Mouse (Mus musculus) macrophage (primary cell): ENCODE measurements around the gene Ppil6. TPM values are rescaled to one million over a fixed set of nuclear protein-coding genes. Genes with fewer than 3 reads are reported as not detected.
"Not testable (repeated sequence)": the region's sequence is repeated elsewhere in the genome, so short reads cannot be mapped to it uniquely, and the experiment has no call there.

Experiments used
- H3K27ac ChIP-seq: fragments of 350-480 bp; formaldehyde crosslinking; 2 replicates; pipeline ENCODE4 v1.9.0; 2021
- H3K36me3 ChIP-seq: fragments of 350-480 bp; formaldehyde crosslinking; 2 replicates; pipeline ENCODE4 v1.9.0; 2021; ENCODE audit errors: inconsistent target
- H3K4me3 ChIP-seq: fragments of 350-480 bp; formaldehyde crosslinking; 2 replicates; pipeline ENCODE4 v1.9.0; 2021; ENCODE audit errors: inconsistent target
- H3K79me2 ChIP-seq: fragments of 350-480 bp; formaldehyde crosslinking; 2 replicates; pipeline ENCODE4 v1.9.0; 2021; ENCODE audit errors: inconsistent target
- WGBS: methylation state at CpG from one replicate; pipeline ENCODE4 v1.1.7; 2026; ENCODE audit warnings: inconsistent platforms; ENCODE audit not compliant: missing documents; 5-methylcytosine and 5-hydroxymethylcytosine counted together
- polyA plus RNA-seq: library from polyadenylated mRNA; stranded (reverse); fragments of 250-400 nt; gene quantifications from 3 replicates; pipeline ENCODE4 v1.2.4, GENCODE M21; 2018; ENCODE audit warnings: inconsistent platforms

The Ppil6 gene
- polyA plus RNA-seq, 1 experiment from 2014 or later: not detected

DNA sequence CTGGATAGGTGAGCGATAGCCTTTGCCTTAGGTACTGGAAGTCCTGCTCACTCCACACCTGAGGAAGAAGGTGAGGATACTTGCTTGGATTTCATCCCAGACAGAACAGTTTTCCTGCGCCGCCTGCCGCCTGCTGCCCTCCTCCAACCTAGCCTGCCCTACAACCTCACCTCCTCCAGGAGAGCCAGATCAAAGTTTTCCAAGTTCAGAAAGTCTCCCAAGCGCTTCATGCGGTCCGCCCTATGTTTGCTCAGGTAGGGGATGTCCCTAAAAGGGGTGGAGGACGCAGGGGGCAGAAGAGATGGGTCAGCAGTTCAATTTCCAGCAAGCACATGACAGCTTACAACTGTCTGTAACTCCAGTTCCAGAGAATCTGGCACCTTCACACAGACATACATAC is 945 bp upstream of the Ppil6 start:
- peaks cover 37% of the 10 kb centered on the region for H3K36me3 ChIP-seq
- 64% methylated on average over 8 of the region's 8 CpGs for WGBS
- H3K27ac ChIP-seq: no peak overlapping the region
- no peaks in the 10 kb centered on the region for H3K79me2 ChIP-seq
- H3K4me3 ChIP-seq: peak overlapping the region; percentile 52

DNA sequence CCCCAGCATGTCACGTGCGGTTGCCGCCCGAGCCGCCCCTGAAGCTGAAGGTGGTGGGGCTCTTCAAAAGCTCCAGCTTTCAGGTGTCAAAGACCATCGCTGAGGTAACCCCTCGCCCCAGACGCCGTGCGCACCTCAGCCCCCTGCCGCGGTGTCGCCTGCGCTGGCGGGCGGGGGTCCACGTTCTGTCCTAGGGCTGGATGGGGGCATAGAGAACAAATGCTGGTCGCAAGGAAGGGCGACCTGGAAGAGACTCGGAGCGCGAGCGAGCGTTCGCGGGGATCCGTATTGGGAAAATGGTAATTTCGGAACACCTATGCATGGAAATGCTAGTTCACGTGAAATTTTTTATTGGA is 257 bp downstream of the Ppil6 start:
- H3K79me2 ChIP-seq: no peaks in the 10 kb centered on the region
- 1% methylated on average over 29 of the region's 29 CpGs for WGBS
- no peak overlapping the region for H3K27ac ChIP-seq
- H3K4me3 ChIP-seq: peak overlapping the region; percentile 52
- peaks cover 25% of the 10 kb centered on the region for H3K36me3 ChIP-seq

DNA sequence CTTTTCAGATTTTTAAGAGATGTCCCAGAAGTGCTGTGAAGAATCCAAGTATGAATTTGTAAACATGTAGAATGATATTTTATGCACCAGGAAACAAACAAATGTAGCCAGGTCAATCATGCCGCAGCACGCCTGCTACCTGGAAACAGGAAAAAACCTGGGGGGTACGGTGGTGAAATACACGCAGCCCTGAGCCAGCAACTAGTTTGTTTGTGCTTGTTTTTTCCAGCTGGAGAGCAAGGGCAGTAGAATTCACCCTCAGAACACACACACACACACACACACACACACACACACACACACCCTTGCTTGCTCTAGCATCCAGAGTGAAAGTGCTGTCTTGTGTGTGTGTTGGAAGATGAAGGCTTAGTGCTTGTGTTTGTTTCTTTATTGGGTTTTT is 872 bp downstream of the Ppil6 start:
- H3K27ac ChIP-seq: no peak overlapping the region
- H3K79me2 ChIP-seq: no peaks in the 10 kb centered on the region
- H3K36me3 ChIP-seq: peaks cover 19% of the 10 kb centered on the region
- WGBS: 23% methylated on average over 4 of the region's 4 CpGs
- H3K4me3 ChIP-seq: peak overlapping the region; percentile 52; the same call in 1 of the 2 replicates

DNA sequence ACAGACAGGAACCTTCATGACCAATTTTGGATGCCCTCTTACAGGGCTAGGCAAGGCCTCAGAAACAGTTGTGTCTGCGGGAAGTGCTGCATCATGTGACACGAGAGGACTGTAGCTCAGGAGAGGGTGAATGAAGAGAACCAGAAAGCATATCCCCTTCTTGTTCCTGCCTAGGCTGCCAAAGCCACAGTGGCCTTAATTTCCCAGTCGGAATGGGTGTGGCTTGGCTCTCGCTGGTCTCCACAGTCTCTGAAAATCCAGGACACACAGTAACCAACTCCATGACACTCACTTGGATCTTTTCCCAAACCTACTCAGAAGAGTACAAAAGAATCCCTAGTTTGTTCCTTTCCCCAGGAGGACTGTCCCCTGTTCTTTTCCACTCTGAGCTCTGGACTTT is 10.7 kb downstream of the Ppil6 start:
- Histone ChIP-seq H3K36me3 (no peaks in the 10 kb centered on the region), H3K4me3 (no peak overlapping the region), H3K79me2 (no peaks in the 10 kb centered on the region), H3K27ac (no peak overlapping the region)
- WGBS: 56% methylated on average over 4 of the region's 4 CpGs

DNA sequence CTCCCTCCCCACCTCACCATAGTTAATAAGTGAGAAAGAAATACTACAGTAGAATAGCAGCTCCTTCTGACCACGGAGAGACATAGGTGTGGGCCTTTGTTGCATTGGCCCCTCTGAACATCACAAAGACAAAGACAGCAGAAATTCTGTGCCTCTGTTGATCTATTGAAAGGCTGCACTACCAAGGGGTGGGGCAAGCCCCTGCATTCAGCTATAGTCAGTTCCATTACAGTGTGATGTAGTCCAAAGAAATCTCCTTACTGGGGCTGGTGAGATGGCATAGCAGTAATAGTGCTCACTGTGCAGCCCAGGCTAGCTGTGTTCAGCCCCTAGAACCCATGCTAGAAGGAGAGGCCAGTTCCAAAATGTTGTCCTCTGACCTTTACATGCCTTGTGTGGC is 14.8 kb downstream of the Ppil6 start:
- no peak overlapping the region for H3K4me3 ChIP-seq
- no peaks in the 10 kb centered on the region for H3K36me3 ChIP-seq
- 88% methylated on average over 1 of the region's 1 CpGs for WGBS
- no peaks in the 10 kb centered on the region for H3K79me2 ChIP-seq
- no peak overlapping the region for H3K27ac ChIP-seq

DNA sequence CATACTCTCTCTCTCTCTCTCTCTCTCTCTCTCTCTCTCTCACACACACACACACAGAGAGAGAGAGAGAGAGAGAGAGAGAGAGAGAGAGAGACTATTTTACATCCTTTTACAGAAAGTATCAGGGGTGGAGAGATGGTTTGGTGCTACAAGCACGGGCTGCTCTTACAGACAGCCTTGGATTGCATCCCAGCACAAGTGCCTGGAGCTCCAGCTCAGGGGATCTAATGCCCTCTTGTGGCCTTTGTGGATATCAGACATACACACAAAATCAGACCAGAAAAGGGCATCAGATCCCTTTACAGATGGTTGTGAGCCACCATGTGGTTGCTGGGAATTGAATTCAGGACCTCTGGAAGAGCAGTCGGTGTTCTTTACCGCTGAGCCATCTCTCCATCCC is 15.2 kb downstream of the Ppil6 start:
- WGBS: 0% methylated on average over 3 of the region's 3 CpGs
- H3K79me2 ChIP-seq, H3K4me3 ChIP-seq, H3K36me3 ChIP-seq, H3K27ac ChIP-seq: not testable (repeated sequence)

DNA sequence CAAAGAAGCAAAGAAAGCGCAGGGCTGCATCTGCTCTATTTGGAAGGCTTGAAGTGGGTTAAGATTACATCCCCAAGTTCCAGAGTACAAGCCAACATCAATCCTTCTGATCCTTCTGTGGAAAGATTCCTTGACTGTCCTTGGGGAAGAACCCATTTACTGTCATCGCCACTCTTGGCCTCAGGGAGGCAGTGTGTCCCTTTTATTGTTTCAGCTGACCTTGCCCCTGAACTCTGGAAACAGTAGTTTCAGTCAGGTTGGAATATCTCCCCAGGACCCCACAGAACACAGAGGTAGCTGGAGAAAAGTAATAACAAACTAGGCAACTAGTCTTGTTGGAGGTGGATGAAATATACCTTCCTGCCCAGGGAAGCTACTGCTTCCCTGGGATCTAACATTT is 18.9 kb downstream of the Ppil6 start:
- Histone ChIP-seq H3K27ac (no peak overlapping the region), H3K36me3 (no peaks in the 10 kb centered on the region)
- WGBS: 65% methylated on average over 2 of the region's 2 CpGs

DNA sequence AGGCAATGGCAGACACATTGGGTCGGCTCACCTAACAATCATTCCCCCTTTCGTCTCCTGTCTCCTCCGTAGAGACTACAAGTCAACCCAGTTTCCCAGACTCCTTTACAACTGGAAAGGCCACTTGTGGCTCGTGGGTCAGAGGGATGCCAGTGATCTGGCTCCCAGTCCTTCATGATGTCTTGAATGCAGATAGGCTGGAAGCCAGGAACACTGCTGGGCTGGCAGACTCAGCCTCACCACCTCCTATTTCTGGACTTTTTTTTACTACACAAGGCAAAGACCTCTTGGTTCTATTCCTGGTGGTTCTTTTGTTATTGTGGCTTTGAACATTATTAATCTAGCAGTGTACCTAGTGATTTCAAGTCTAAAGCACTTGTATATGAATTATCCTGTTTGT is 24.1 kb downstream of the Ppil6 start:
- Histone ChIP-seq H3K36me3 (no peaks in the 10 kb centered on the region), H3K27ac (no peak overlapping the region), H3K79me2 (no peaks in the 10 kb centered on the region), H3K4me3 (no peak overlapping the region)
- WGBS: 85% methylated on average over 4 of the region's 4 CpGs

More for the DNA sequence above, 18.9 kb downstream of the Ppil6 start:
- Histone ChIP-seq H3K79me2 (no peaks in the 10 kb centered on the region), H3K4me3 (no peak overlapping the region)

DNA sequence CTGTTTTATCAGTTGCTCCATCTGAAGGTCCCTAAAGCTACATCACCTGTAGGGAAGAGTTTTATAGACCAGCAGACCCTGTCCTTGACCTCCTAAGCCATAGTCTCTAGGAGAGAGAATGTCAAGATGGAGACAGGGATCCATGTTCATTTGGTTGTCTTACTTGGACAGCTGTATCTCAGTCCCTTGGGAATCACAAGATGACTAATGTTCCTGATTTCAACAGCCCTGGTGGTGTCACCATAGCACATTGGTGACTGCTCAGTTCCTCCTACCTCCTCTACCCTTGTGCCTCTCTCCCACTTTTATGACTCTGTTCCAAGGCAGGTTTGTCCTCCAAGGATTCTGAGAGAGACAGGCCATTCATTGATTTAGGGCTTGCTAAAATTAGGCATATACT is 24.7 kb downstream of the Ppil6 start:
- Histone ChIP-seq H3K4me3 (no peak overlapping the region), H3K36me3 (no peaks in the 10 kb centered on the region), H3K27ac (no peak overlapping the region), H3K79me2 (peaks cover 2% of the 10 kb centered on the region; the same call in 1 of the 2 replicates)

DNA sequence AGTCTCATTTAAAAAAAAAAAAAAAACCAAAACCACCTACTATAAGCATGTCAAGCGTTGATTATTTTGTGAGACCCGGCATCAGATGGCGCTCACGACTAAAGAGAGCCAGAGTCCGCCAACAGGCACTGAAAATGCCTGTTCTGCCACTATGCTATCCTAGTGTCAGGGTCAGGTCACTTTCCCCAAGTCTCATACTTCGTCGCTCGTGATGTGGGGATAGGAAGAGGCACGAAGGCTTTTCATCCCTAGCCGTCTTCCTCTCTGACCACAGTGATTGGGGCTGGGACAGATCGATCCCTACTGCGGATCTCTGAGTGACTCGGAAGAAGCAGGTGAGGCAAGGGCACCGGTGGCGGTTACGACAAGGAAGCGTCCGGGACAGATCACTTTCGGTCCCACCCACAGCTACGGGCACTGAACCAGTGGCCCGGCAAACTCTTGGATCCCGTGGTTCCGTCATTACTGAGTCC is 28.3 kb downstream of the Ppil6 start:
- H3K4me3 ChIP-seq: peak overlapping the region; percentile 77
- H3K36me3 ChIP-seq: no peaks in the 10 kb centered on the region
- H3K27ac ChIP-seq: peak overlapping the region; percentile 87
- WGBS: 2% methylated on average over 23 of the region's 23 CpGs
- peaks cover 32% of the 10 kb centered on the region for H3K79me2 ChIP-seq

DNA sequence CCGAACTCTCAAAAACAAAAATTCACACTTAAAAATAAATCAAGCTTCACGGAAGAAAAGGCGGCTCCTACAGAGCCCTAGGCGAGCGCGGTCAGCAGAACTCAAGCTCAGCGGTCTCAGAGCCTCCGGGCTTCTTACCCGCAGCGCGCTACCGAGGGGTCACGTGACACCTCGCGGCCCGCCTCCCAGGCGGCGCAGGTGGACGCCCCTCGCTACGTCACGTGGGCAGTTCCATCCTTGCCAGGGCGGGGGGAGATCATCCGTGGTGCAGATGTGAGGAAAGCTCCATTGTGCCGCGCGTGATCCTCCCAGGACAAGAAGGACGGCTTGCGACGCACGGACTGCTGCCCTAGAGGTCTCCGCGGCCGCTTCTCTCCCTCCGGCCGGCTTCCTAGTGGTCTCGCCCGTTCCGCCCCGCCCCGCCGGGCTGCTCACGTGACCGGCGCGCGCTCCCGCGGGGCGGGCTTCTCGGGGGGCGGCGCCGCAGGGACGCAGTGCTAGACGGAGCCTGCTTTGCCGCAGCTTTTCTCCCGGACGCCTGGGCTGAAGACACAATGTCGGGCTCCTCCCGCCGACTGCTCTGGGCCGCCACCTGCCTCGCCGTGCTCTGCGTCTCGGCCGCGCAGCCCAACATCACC is 28.9 kb downstream of the Ppil6 start, which contains the start of gene Cd164:
Gene Cd164 (plus strand): TSS at position 434 of the 638 bp plus-strand sequence.
- under 1% methylated on average over 62 of the region's 69 CpGs for WGBS
- Histone ChIP-seq H3K36me3 (no peaks in the 10 kb centered on the region), H3K79me2 (peaks cover 32% of the 10 kb centered on the region), H3K4me3 (peak within 1 kb of the TSS; percentile 77), H3K27ac (peak within 1 kb of the TSS; percentile 87)

DNA sequence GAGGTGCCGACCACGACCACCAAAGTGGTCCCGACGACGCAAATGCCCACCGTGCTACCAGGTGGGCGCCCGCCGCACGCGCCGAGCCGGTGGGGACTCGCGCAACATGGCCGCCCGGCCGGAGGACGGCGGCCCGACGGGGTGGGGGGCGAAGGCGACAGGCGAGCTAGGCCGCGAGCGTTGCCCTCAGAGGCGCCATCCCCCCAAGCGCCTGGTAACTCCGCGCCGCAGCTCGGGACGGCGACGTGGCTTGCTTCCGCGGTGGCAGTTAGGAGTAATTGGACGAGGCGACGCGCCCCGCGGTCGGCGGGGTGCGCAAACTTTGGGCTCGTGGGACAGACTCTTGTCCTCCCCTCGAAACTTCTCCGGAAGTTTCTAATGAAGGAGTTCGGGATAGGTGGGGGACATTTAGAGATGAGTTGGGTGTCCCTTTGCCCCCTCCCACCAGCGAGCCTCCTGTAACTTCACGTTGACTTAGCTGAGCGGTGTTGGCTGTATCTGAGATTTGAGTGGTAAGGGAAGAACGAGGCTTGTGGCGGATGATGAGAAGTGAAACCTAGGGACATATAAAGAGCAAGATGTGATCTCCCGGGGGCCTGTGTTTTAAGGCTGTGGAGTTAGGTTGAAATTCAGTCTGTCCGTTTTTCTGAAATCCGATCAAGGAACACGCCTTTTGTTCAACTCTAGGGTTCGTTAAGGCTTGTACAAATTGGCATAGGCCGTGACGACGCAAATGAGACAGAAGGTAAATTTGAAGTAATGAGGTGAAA is 29.6 kb downstream of the Ppil6 start:
- Histone ChIP-seq H3K79me2 (peaks cover 36% of the 10 kb centered on the region), H3K27ac (peak overlapping the region; percentile 65), H3K36me3 (no peaks in the 10 kb centered on the region), H3K4me3 (peak overlapping the region; percentile 60)
- WGBS: under 1% methylated on average over 45 of the region's 65 CpGs

DNA sequence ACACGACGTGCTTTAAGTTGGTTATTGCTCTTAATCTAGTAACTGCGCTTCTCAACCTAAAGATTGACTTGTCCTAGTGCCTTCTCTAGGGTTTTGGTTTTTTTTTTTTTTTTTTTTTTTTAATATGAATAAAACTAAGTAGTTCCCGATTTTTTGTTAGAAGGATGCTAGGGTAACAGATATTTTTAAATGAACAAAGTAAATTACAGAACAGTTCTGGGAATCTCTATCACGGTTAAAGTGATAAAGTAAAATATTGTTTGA is 30.1 kb downstream of the Ppil6 start:
- 4% methylated on average over 4 of the region's 5 CpGs for WGBS
- no peaks in the 10 kb centered on the region for H3K36me3 ChIP-seq
- peaks cover 42% of the 10 kb centered on the region for H3K79me2 ChIP-seq
- H3K27ac ChIP-seq: peak overlapping the region; percentile 65
- peak overlapping the region; percentile 60 for H3K4me3 ChIP-seq

DNA sequence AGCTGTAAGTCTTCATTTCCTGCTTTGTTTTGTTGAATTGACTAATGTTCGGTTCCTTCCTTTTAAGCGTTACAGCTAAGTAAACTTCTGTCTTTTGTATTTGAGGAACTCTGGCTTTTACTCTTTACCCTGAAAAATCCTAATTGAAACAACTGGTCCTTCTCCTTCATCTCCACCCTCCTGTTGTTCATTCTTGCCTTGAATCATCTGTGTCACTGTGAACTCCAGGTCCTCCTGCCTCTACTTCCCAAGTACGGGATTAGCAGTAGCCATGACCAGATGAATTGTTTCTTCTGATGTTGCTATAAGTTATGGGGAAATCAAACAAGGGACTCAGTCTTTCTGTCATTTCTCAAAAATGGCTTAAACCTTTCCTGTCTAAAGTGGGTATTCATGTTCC is 33.1 kb downstream of the Ppil6 start:
- Histone ChIP-seq H3K36me3 (peaks cover 4% of the 10 kb centered on the region; the same call in 1 of the 2 replicates), H3K4me3 (no peak overlapping the region), H3K79me2 (peaks cover 67% of the 10 kb centered on the region), H3K27ac (peak overlapping the region; percentile 93)
- 7% methylated on average over 3 of the region's 3 CpGs for WGBS

DNA sequence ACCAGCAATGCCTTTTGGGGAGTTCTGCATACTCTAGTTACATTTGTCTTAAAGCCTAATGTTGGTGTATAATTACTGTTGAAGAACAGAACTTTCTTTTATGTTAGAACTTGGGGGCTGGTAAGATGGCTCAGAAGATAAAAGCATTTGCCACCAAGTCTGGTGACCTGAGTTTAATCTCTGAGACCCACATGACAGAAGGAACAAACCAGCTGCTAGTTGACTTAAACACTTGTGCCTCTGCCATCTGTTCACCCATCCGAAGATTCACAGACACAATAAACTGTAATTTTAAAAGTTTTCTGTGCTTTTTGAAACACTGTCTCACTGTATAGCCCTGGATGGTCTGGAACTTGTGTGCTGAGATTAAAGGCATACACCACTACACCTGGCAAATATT is 35.5 kb downstream of the Ppil6 start:
- 92% methylated on average over 1 of the region's 1 CpGs for WGBS
- Histone ChIP-seq H3K27ac (no peak overlapping the region), H3K36me3 (peaks cover 14% of the 10 kb centered on the region; the same call in 1 of the 2 replicates), H3K4me3 (no peak overlapping the region), H3K79me2 (peaks cover 57% of the 10 kb centered on the region)
